Mouse (Mus musculus) heart, postnatal 25 days (tissue): ENCODE measurements around the gene Card10. TPM values are rescaled to one million over a fixed set of nuclear protein-coding genes. Genes with fewer than 3 reads are reported as not detected.
A peak's percentile ranks its signal among the peaks of the same experiment; 100 is the strongest.

Experiments used
- DNase-seq: peaks from one replicate; pipeline ENCODE4 v3.0.0; 2022; ENCODE audit warnings: low spot score
- intact Hi-C: fragments of 180-260 bp; cut with DNase I; formaldehyde crosslinking; loops from one replicate; pipeline ENCODE4 v1.15.1; 2025
- total RNA-seq, 2 experiments: library from RNA; stranded (reverse); gene quantifications; 2 replicates each; pipeline ENCODE4 v1.2.3; 2021

Card10 gene
- total RNA-seq, 2 experiments from 2014 or later, result 14.8 to 18.3 TPM

DNA sequence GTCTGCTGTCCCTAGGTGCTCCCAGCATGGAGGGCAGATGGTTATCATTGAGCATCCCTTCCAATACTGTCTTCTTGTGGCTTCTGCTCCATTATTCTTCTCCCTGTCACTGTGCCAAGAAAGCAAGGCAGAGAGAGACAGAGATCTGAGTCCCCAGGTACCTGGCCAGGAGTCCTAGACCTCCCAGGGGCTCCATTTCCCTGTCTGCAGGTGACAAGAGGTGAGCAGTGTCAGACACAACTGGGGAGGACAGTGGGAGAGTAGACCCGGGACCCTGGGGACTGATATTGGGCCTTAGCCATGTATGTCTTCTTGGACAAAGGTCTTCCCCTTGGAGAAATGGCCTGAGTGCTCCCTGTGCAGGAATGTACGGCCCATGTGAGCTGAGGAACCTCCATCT lies 2.5 kb upstream of the Card10 start:
- intact Hi-C loops, result no loop called here
- DNase-seq, result no peak

DNA sequence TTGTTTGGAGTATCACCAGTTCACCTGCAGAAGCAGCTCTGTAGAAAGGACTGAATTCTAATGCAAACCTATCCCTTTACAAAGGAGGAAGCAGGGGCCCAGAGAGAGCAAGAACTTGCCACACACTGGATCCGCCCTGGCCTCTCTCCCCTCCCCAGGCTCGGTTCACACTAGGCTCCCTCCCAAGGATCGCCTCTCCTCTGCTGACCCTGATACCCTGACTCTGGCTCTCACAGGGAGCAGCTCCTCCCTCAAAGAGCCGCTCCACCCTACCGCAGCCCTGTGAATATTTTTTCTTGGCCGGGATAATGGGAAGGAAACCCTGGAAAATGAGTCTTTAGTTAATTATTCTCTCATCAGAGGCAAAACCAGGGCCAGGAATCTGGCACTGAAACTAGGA lies 1.5 kb upstream of the Card10 start:
- no peak for DNase-seq
- intact Hi-C loops, result loop anchor here (1.0 kb wide), 1 partner anchor 18 kb away; no protein-coding TSS in a partner anchor

DNA sequence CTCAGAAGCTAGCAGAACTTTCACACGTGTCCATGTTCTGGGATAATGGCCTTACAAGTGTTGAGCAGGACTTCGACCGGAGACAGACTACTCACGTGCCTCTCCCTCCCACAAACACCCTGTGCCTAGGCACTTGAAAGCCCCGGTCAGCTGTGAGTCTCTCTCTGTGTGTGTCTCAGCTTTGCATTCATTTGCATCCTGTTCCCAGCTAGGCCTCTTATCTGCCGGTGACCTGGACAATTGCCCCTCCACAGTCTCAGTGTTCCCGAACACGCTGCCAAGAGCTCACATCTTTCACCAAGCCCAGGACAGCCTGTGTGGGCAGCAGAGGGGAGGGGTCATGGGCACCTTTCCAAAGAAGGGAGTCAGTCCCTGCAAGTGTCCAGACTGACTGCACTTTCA lies 658 bp upstream of the Card10 start:
- peak; percentile 68 for DNase-seq
- intact Hi-C loops, result no loop called here

DNA sequence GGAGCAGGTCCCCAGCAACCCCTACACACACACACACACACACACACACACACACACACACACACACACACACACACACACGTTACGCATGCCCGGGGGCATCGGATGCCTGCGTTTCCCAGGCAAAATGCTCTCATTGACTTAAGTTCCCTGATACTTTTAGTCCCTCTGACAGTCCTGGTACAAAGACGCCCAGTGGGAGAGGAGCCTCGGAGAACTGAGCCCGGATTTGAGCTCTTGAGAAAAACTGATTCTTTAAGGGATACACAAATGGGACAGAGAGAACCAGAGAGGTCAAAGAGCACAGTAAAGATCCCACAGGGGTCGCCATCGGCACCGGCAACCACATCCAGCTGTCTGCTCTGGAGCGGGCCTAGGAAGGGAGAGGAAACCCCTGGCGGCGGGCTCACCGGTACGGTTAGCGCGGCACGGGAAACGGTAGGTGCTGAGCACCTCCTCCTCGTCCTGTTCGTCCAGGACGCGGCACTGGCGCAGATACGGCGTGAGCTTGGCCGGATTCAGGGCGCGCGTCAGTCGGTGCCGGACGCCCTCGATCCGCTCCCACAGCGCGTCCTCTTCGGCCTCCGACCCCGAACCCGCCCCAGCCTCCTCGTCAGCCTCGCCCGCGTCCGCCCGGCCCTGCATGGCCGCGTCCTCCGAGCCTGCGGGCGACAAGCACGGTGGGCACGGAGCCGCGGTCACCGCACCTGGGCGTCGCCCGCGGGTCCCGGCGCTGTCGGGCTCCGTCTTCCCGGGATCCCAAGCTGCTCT lies 686 bp downstream of the Card10 start:
- intact Hi-C loops, result no loop called here
- no peak for DNase-seq

DNA sequence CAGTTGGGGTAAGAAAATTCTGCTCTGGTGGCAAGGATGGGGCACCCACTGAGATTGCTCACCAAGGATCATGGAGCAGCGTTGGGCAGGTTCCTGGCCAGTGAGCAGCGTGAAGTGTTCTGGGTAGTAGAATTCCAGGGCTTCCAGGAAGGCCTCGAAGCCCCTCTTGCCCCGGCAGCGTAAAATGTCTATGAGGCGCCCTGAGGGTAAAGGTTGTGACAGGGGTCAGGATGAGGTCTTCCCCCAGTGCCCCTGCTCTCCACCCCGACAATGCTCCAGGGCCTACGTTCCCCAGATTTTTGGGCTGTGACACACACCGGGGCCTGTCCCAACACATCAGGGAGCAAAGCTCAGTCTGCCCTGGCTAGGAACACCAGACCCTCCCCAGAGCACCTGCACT lies 1.3 kb downstream of the Card10 start:
- DNase-seq, result no peak
- intact Hi-C loops, result no loop called here

DNA sequence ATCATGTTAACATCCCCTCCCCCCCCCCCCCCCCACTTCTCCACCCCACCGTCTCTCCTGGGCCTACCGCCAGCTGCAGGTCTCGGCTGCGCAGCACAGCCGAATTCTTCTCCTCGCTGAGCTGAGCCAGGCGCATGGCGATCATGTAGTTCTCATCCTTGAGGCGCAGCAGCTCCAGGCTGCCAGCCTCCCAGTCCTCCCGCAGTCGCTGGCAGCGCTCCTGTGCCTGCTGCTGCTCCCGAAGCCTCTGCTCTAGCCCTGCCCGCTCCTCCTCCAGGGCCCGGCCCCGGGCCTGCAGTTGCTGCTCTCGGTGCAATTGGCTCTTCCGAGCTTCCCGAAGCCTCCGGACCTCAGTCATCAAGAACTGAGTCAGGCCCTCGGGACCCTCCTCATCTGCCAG lies 3.8 kb downstream of the Card10 start:
- no peak for DNase-seq
- intact Hi-C loops, result no loop called here

DNA sequence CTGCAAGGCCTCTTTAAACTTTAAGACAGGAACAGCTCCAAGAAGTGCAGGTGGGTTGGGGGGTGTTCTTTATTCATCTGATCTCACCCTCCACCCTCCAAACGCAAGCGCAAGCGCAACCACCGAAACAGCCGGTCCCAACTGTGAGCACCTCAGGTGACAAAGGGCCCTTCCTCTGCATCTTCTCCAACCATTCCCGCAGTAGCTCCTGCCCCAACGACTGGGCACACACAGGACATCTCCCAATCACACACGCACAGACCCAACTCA lies 5.8 kb downstream of the Card10 start:
- no peak for DNase-seq
- intact Hi-C loops, result no loop called here

DNA sequence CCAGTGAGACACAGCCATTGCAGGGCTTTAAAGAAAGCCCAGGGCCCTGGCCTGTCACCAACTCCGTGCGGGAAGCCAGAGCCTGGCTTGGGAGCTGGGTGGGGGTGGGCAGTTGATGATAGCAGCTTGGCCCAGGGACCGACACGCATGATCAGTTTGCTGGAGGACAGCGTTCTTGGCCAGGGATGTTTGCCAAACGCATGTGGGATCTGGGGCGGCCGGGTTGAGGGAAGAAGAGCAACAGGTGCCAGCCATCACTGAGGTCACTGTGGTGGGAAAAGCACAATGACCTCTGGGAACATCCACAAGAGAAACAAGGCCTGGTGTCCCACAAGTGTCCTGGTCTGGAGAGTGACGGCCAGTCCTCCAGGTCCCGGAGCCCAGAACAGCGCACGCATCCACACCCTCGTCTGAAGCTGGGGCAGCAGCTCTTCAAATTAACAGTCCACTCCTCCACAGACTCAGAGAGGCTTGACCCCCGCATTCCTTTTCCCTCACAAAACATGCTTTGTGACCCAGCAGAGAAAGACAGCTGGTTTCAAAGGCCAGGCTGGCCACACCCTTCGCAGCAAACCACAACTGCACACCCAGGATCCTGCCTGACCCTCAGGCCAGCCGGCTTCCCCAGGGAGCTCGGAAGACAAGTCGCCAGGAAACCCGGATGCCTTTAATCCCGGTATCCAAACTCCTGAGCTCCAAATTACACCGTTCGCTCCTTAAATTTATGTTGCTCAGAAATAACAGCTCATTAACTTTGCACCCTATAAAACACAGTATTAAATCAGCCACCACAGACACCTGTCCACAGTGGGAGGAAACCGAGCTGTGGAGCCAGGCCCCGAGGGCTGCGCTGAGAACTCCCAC lies 6.4 kb downstream of the Card10 start:
- no peak for DNase-seq

DNA sequence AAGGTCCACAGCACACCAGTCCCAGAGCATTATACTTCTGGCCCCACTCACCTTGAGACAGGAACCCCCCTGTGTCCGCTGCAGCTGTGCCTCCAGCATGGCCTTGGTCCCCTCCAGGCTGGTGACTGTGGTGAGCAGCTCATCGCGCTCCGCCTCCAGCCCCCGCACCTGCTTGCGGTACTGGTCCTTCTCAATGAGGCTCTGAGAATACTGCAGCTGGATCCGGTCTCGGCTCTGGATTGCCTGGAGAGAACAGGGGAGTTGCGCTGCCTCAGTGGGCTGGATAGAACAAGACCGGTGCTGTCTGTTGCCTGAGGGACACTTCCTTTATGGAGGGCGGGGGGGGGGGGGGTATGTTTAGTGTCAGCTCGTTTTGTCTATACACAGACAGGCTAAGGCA lies 11.9 kb downstream of the Card10 start:
- DNase-seq, result no peak
- intact Hi-C loops, result no loop called here

More for the DNA sequence above, 6.4 kb downstream of the Card10 start:
- intact Hi-C loops, result no loop called here

DNA sequence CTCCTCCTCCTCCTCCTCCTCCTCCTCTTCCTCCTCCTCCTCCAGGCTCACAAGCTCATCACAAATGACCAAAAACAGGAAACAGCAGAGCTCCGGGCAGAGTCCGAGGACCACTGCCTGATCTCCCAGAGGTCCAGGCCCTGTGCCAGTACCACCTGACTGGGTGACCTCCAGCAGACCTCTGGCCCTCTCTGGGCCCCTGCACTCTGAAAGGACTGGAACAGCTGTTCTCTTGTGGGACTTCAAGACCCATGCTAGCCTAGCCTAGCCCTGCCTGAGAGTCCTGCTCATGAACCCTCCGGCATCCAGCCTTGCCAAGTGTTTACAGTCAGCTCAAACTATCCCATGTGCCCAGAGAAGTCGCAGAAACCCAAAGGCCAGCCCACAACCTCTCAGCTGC lies 12.4 kb downstream of the Card10 start:
- intact Hi-C loops, result no loop called here
- no peak for DNase-seq

DNA sequence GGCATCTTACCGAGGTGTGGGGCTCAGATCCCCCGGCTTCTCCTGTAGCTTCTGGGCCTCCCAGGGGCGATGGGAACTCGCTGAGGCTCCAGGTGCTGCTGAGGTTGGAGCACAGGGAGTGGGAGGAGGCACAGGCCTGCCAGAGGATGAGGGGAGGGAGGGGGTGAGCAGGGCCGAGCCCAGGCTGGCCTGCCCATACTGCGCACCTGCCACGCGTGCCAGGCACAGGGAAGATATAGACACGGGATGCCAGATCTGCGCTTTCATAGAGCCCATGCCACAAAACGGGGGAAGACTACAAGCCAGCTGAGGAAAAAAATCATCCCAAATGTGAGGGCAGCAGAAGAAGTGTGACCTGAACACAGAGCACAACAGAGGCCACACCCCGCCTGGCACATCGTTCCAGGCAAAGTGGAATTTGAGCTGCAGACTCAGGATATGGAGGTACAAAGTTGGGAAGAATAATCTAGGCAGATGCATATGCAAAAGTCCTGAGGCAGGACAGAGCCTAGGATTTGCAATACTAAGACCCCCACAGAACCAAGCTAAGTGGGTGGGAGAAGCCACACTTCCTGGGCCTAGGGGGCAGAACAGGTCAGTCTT lies 13.0 kb downstream of the Card10 start:
- intact Hi-C loops, result no loop called here
- no peak for DNase-seq

DNA sequence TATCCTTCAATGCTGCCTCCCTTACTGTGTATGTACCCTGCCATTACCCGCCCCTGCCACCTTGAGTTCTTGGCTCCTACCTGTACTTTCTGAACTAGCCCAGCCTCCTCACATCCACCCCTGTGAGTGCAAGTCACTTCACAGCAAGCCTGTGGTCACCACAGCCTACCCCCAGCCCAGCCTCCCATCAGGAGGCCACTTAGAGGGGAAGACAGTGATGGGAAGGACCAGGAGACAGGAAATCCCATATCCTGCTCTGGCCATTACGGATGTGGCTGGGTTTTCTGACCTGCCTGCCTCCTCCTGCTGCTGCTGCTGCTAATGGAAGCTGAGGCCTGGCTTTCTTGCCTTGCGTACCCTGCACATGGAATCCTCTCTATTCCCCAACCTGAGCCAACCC lies 14.8 kb downstream of the Card10 start:
- intact Hi-C loops, result no loop called here
- no peak for DNase-seq

DNA sequence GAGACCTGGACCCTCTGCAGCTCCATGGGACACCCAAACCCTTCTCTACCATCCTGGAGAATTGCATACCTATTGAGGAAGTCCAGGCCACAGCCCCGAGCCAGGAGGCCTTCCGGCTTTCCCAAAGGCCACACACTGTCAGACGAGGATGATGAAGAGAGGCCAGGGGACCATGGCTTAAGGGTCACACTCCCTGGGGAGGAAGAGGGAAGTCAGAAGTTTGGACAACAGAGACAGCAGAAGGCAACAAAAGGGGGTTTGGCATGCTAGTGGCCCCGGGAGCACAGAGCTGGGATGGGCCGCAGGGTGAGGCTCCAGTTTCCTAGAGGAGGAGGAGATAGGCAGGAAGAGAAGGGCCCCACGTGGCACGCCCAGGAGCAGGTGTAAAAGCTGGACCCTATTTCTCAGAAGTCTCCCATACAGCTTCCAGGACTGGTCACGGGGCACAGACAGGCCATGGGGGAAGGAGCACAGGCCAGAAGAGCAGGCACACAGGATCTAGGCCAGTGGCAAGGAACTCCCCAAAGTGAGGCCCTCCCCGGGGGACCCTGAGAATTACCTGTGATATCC lies 15.5 kb downstream of the Card10 start:
- intact Hi-C loops, result loop anchor here (2.0 kb wide), 1 partner anchor 49 kb away; no protein-coding TSS in a partner anchor
- DNase-seq, result no peak

DNA sequence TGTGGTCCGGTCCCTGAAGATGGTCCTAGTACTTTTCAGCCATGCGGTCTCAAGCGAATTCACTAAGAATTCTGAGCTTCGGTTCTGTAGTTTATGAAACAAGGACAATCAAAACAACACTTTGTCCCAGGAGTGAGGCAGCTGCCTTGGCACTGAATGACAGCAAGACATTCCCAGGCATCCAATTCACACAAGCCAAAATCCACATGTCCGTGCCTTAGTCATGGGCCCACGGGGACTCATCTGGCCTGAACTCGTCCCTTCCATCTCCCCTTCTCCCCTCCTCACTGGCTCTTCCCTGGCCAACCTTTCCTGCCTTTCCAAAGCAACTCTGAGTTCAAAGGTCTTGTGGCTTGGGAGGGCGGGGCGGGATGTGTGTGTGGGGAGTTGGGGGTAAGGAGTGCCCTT lies 16.4 kb downstream of the Card10 start:
- peak; percentile 72 for DNase-seq
- intact Hi-C loops, result loop anchor here (1.0 to 2.0 kb wide), 2 partner anchors 18 to 50 kb away; no protein-coding TSS in a partner anchor

DNA sequence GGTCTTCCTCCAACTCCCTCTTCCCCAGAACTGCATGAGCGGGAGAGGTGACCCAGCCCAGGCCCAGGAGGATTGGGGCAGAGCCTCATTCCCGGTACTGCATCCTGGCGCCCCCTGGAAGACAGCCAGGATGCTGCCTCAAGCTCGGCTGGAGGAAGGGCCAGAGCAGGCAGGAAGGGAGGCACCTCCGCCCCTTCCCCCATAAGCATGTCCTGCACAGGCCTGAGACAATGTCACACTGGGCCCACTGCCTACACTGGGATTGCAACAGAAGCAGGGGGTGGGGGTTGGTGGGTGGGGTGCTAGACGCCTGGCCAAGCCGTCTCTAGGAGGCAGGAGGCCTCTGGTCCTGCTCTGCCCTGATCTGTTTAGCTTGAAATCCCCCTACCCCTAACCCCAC lies 16.9 kb downstream of the Card10 start:
- DNase-seq, result peak; percentile 84
- intact Hi-C loops, result loop anchor here (1.0 to 2.0 kb wide), 2 partner anchors 18 to 51 kb away; no protein-coding TSS in a partner anchor

DNA sequence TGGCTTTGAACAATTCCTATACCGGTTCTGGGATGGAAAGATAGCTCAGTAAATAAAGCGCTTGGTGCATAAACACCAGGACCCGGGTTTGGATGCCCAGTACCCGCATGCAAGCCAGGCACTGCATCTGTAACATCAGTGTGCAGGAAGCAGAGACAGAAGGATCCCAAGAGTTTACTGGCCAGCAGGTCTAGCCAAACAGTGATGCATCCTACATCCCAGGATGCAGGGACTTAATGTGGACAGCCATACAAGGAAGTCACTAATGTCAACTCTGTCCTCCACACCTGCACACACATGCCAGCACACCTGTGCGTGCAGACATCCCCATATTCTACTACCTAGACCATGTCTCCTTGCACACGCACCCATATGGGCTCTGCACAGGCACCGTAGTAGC lies 17.6 kb downstream of the Card10 start:
- intact Hi-C loops, result no loop called here
- no peak for DNase-seq

DNA sequence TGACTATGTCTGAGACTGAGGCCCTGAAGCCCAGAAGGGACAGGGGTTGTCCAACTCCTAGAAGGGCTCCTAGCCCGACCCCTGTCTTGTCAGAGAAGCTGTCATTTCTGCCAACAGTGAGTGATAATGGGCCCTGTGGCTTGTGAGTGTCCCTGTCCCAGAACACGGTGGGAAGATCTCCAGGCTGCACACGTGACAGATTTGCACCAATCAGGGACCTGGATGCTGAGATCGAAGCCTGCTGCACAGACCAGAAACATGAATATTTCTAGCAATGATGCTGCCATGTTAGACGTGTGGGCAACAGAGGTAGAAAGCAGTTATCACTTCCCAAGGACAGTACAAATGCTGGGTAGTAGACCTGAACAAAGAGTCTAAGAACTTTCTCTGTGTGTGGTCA lies 18.3 kb downstream of the Card10 start:
- intact Hi-C loops, result no loop called here
- no peak for DNase-seq

DNA sequence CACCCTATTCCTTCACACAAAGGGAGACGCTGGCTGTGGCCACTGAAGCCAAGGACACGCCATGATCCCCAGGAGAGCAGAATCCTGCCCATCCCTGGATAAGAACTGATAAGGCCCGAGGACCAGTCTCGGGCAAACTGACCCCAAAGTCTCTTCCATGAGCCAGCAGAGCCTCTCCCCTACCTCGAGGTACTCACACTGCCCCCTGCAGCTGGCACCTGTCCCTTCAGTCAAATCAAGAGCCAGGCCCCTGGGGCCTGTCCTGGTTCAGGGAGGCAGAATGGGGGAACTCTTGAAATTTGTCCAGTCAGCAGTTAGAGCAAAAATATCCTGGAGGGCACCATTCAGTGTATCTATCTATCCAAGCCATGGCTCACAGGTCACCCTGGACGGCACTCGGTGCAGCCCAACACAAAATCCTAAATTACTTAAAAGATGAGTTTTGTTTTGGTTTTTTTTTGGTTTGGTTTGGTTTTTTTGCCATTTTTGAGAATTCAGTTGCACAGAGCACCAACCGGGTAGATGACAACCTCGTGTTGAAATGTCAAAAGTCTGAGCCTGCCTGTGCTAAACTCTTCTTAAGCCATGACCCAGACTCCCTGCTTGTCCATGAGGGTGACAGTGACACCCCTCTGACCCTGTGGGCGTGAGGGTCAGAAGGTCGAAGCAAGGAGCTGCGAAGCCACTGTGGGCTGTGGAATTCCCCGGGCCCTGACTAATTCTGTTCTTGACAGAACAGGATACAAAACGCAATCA lies 20.3 kb downstream of the Card10 start:
- intact Hi-C loops, result no loop called here
- DNase-seq, result no peak

DNA sequence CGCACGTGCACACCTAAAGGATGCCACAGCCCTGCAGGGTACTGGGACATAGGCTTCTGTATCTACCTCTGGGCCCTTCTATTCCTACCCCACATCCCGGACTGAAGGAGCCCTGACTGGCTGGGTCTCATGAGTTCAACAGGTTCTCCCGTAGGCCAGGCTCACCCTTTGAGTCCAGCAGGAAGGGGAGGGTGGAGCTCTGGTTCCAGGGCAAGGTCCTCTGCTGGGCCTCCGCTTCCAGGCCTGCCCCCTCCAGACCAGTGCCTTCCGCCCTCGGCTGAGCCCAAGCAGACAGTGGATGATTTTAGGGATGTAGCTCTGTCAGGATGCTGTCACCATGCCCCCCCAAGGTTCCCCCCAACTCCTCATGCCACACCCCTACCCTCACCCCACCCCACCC lies 21.9 kb downstream of the Card10 start:
- intact Hi-C loops, result no loop called here
- DNase-seq, result no peak

DNA sequence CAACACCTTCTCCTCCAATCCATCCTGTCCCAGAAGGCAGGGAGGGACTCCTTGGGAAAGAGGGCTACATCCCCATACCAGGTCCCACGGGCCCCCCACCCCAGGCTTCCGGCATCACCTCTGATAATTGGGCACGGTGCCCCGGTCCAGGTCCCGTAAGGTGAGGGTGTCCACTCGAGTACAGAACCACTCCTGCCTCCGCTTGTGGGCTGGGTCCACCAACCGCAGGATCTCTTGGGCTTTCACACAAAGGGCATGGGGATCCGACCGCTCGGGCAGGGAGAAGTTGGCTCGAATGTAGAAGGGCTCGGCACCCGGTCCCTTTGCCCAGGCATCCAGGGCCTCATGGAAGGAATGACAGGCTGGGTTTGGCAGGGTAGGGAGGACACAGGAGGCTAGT lies 22.5 kb downstream of the Card10 start:
- intact Hi-C loops, result no loop called here
- DNase-seq, result no peak
